Mouse (Mus musculus): ENCODE measurements around the gene Pigm.

DNA sequence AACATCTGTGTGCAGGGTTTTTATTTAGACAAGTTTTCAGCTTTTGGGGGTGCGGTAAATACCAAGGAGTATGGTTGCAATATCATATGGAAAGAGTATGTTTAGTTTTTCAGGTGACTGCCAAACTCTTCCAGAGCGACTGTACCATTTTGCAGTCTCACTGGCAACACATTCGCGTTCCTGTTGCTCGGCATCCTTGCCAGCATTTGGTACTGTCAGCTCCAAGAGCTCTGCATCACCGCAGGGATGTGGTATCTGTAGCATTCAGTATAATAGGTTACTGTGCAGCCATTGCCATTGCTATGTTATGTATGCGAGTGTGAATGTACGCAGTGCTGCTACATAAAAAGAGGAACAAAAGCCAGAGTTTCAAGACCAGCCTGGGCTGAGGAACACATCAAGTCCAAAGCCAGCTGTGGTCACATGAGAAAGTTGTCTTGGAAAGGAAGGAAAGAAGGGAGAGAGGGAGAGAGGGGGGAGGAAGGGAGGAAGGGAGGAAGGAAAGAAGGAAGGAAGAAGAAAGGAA, 44.9 kb upstream of the Pigm start:
- TF ChIP-seq POLR2A (IDR thresholded peaks at IDR 0.05; ENCODE audit: insufficient read length, low read depth) (no peak), MAX (IDR thresholded peaks at IDR 0.05; ENCODE audit: low read depth) (no peak), POLR2AphosphoS2 (IDR thresholded peaks at IDR 0.05; ENCODE audit: insufficient read length, low read depth) (no peak), TCF12 (IDR thresholded peaks at IDR 0.05; ENCODE audit: insufficient read depth, poor library complexity, severe bottlenecking) (no peak), SRF (IDR thresholded peaks at IDR 0.05; ENCODE audit: control insufficient read depth, insufficient read length, low read depth) (no peak), USF1 (IDR thresholded peaks at IDR 0.05; ENCODE audit: low read depth) (no peak), MYOG (IDR thresholded peaks at IDR 0.05; ENCODE audit: control insufficient read depth in 1 of 3, insufficient read depth in 1 of 3, insufficient read length in 2 of 3, low read depth in 2 of 3) (no peak), E2F4 (IDR thresholded peaks at IDR 0.05; ENCODE audit: insufficient read depth) (no peak)

All from myocyte (in vitro differentiated cells).